Comparison of ENCODE assay signal across 10 mouse cellular contexts in genomic region chr12:12315011-12315410, GRCm38 (mm10). TPM values are rescaled to one million over a fixed set of nuclear protein-coding genes. Genes with fewer than 3 reads are reported as not detected.
DNase-seq lines count a peak whose midpoint lies in the region; ATAC-seq lines count a peak whose summit lies in the region.
"Had no signal": no experiment of that assay in that cellular context is flagged by ENCODE, and none has a peak within 500 bp of the region (broad histone marks: within the 10 kb centered on the region; RNA-seq: fewer than 3 reads in every experiment).

No protein-coding gene starts in this region.

- no peaks in the 10 kb centered on the region for H3K9me3 ChIP-seq in lung, embryonic 16.5 days (ENCODE audit: control insufficient read depth, low read length)
- no peaks in the 10 kb centered on the region for H3K9me3 ChIP-seq in forebrain, embryonic 15.5 days
- H3K9me3 ChIP-seq in limb, embryonic 13.5 days = no peaks in the 10 kb centered on the region

- H3K27me3 ChIP-seq in lung, embryonic 16.5 days (ENCODE audit: control insufficient read depth, insufficient read depth, low read depth, low read length) = no peaks in the 10 kb centered on the region
- no peaks in the 10 kb centered on the region for H3K27me3 ChIP-seq in forebrain, embryonic 15.5 days
- H3K27me3 ChIP-seq in limb, embryonic 13.5 days = no peaks in the 10 kb centered on the region

- DNase-seq in lung, postnatal 25 days (ENCODE audit: low spot score) = no peak
- DNase-seq in skeletal muscle tissue, adult 2 months (ENCODE audit: low read depth, low spot score) = peak; percentile 33
- no peak for DNase-seq in spleen, adult 12 weeks (ENCODE audit: low spot score)
- no peak for DNase-seq in frontal cortex, postnatal 14 days (ENCODE audit: low spot score in 2 of 2)
- DNase-seq: cerebellum, adult 9-10 months; liver had no signal

- peaks cover 13% of the 10 kb centered on the region for H3K4me1 ChIP-seq in lung, embryonic 16.5 days (replicated peaks; ENCODE audit: control insufficient read depth, insufficient read depth, low read length)
- peaks cover 37% of the 10 kb centered on the region for H3K4me1 ChIP-seq in forebrain, embryonic 15.5 days
- 0 out of 2 replicates have a peak, but pooled peaks cover 4% of the 10 kb centered on the region for H3K4me1 ChIP-seq in limb, embryonic 13.5 days

- no peak overlapping the region for H3K4me2 ChIP-seq in lung, embryonic 16.5 days (ENCODE audit: low read depth, low read length)
- no peak overlapping the region for H3K4me2 ChIP-seq in forebrain, embryonic 15.5 days (replicated peaks)
- no peak overlapping the region for H3K4me2 ChIP-seq in limb, embryonic 13.5 days (replicated peaks)

- 0 out of 2 replicates have a peak overlapping the region, but pooled peaks have one; percentile 5 for H3K9ac ChIP-seq in lung, embryonic 16.5 days (ENCODE audit: low read length)
- no peak overlapping the region for H3K9ac ChIP-seq in forebrain, embryonic 15.5 days (replicated peaks)
- H3K9ac ChIP-seq in limb, embryonic 13.5 days = no peak overlapping the region

- no peak overlapping the region for H3K27ac ChIP-seq in lung, embryonic 16.5 days (ENCODE audit: low read length)
- H3K27ac ChIP-seq in forebrain, embryonic 15.5 days (replicated peaks) = 0 out of 2 replicates have a peak overlapping the region, but pooled peaks have one; percentile 21
- H3K27ac ChIP-seq in limb, embryonic 13.5 days = no peak overlapping the region

- ATAC-seq in lung, embryonic 16.5 days (ENCODE audit: low read depth) = no peak
- peak; percentile 44; the same call in 1 of the 2 replicates for ATAC-seq in forebrain, embryonic 15.5 days (replicated peaks)
- peak; percentile 20; the same call in 1 of the 2 replicates for ATAC-seq in limb, embryonic 13.5 days (ENCODE audit: low FRiP score, low read depth)
- no peak for ATAC-seq in activated CD4-positive, CD25-positive, alpha-beta regulatory T cell, adult 4 months

- H3K4me3 ChIP-seq in lung, embryonic 16.5 days (ENCODE audit: low read length) = no peak overlapping the region
- no peak overlapping the region for H3K4me3 ChIP-seq in forebrain, embryonic 15.5 days
- no peak overlapping the region for H3K4me3 ChIP-seq in limb, embryonic 13.5 days

- 43% methylated on average over 5 of the region's 5 CpGs for WGBS in lung, embryonic 16.5 days
- whole genome bisulfite sequencing in forebrain, embryonic 15.5 days = 14% methylated on average over 5 of the region's 5 CpGs
- WGBS in limb, embryonic 13.5 days = 43% methylated on average over 5 of the region's 5 CpGs

- H3K36me3 ChIP-seq in lung, embryonic 16.5 days (ENCODE audit: control insufficient read depth, insufficient read depth, low read length) = no peaks in the 10 kb centered on the region
- no peaks in the 10 kb centered on the region for H3K36me3 ChIP-seq in forebrain, embryonic 15.5 days
- no peaks in the 10 kb centered on the region for H3K36me3 ChIP-seq in limb, embryonic 13.5 days

RNA-seq across cellular contexts. Expression of gene Fam49a, which starts 53.1 kb away (rescaled TPM):
- polyA plus RNA-seq in lung, embryonic 16.5 days (2015; fragmentation: Nextera tagmentation; extraction: Ambion mirVana) = 16.8 TPM in 2 replicates
- 139 and 154 TPM in 2 replicates for polyA plus RNA-seq in forebrain, embryonic 15.5 days (2015; fragmentation: Nextera tagmentation; extraction: Ambion mirVana)
- polyA plus RNA-seq in limb, embryonic 13.5 days (2015; fragmentation: Nextera tagmentation; extraction: Ambion mirVana) = 7.9 TPM in 2 replicates
- polyA plus RNA-seq in activated CD4-positive, CD25-positive, alpha-beta regulatory T cell, adult 4 months (2017; shearing (Covaris generic)) = 10 to 100 TPM; 39.5 to 44.9 TPM

Comparison
In these comparisons a context has a peak if more than half of its experiments do, and no peak if none do; other contexts are left out.
1. ATAC-seq: peak in forebrain, embryonic 15.5 days (single experiment) and limb, embryonic 13.5 days (single experiment); none in lung, embryonic 16.5 days (single experiment) and activated CD4-positive, CD25-positive, alpha-beta regulatory T cell, adult 4 months (single experiment).